In the genomic region with DNA sequence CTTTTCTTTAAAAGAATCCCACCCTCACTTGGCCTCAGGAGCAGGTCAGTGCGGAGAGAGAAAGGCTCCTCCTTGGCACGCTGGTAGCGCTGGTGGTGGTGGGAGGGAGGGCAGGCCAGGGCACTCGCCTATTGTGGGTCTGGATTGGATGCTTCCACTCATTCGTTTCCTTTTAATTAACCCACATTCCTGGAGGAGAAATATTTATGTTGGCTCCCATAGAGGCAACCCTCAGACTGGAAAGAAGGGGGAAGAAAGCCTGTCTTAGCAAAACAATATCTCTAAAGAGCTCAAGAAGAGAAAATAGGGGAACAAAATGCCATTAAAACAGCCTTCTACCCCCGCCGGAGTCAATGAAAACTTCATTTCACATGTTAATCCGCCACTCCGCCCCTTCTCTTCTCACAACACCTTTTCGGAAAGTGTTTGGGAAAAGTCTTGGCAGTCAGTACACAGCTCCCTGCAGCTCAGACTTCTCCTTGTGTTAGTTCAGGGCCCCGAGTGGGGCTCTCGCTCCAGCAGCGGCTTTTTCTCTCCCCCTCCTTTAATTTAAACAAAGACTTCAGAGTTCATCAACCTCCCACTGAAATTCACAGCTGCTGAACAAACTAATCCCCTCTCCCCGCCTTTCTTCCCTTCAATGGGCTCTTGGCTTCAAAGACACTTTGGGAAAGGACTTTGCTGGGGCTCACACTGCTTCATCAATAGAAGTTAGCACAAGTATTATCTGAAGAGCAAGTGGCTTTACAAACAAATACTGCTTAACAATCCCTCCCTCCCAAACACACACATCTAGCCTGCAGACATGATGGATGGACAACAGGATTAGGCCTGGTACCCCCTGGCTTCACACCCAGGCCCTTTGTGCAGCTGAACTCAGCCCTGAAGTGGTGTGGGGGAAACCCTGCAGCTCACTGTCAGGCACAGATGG, we compare ENCODE assay signal across 11 mouse cellular contexts. TPM values are rescaled to one million over a fixed set of nuclear protein-coding genes. Genes with fewer than 3 reads are reported as not detected.
DNase-seq lines count a peak whose midpoint lies in the region; ATAC-seq lines count a peak whose summit lies in the region.
"Had no signal": no experiment of that assay in that cellular context is flagged by ENCODE, and none has a peak within 500 bp of the region (broad histone marks: within the 10 kb centered on the region; RNA-seq: fewer than 3 reads in every experiment).

No protein-coding gene starts in this region.

- H3K36me3 ChIP-seq in lung, embryonic 16.5 days (ENCODE audit: control insufficient read depth, insufficient read depth, low read length): no peaks in the 10 kb centered on the region
- no peaks in the 10 kb centered on the region for H3K36me3 ChIP-seq in forebrain, embryonic 14.5 days (ENCODE audit: control insufficient read depth, insufficient read depth, low read length)
- H3K36me3 ChIP-seq in limb, embryonic 11.5 days (ENCODE audit: control insufficient read depth, insufficient read depth, low read length): no peaks in the 10 kb centered on the region
- H3K36me3 ChIP-seq in liver, embryonic 12.5 days: no peaks in the 10 kb centered on the region

- H3K4me2 ChIP-seq in lung, embryonic 16.5 days (ENCODE audit: low read depth, low read length): no peak overlapping the region; the same call in 1 of the 2 replicates
- H3K4me2 ChIP-seq in forebrain, embryonic 14.5 days (ENCODE audit: low read length): no peak overlapping the region
- no peak overlapping the region for H3K4me2 ChIP-seq in limb, embryonic 11.5 days (ENCODE audit: low read depth, severe bottlenecking)
- H3K4me2 ChIP-seq in liver, embryonic 12.5 days: no peak overlapping the region

- H3K9ac ChIP-seq in lung, embryonic 16.5 days (ENCODE audit: low read length): no peak overlapping the region; the same call in 1 of the 2 replicates
- no peak overlapping the region for H3K9ac ChIP-seq in forebrain, embryonic 14.5 days (ENCODE audit: low read length)
- no peak overlapping the region for H3K9ac ChIP-seq in limb, embryonic 11.5 days (ENCODE audit: low read length)
- H3K9ac ChIP-seq in liver, embryonic 12.5 days: no peak overlapping the region

- H3K27ac ChIP-seq in lung, embryonic 16.5 days (ENCODE audit: low read length): no peak overlapping the region
- H3K27ac ChIP-seq in forebrain, embryonic 14.5 days (ENCODE audit: low read depth, low read length): peak overlapping the region; percentile 27; the same call in 1 of the 2 replicates
- no peak overlapping the region for H3K27ac ChIP-seq in limb, embryonic 11.5 days (replicated peaks; ENCODE audit: low read depth, low read length)
- no peak overlapping the region for H3K27ac ChIP-seq in liver, embryonic 12.5 days
- H3K27ac ChIP-seq: macrophage had no signal

- peaks cover 45% of the 10 kb centered on the region for H3K27me3 ChIP-seq in lung, embryonic 16.5 days (ENCODE audit: control insufficient read depth, insufficient read depth, low read depth, low read length)
- H3K27me3 ChIP-seq in forebrain, embryonic 14.5 days (replicated peaks; ENCODE audit: control insufficient read depth, insufficient read depth, low read length): peaks cover 96% of the 10 kb centered on the region
- H3K27me3 ChIP-seq in limb, embryonic 11.5 days (ENCODE audit: control insufficient read depth, insufficient read depth, low read length): peaks cover 60% of the 10 kb centered on the region
- H3K27me3 ChIP-seq in liver, embryonic 12.5 days (replicated peaks): peaks cover 96% of the 10 kb centered on the region
- H3K27me3 ChIP-seq: CH12.LX had no signal

- 15% methylated on average over 14 of the region's 14 CpGs for WGBS in lung, embryonic 16.5 days
- WGBS in forebrain, embryonic 14.5 days: 4% methylated on average over 14 of the region's 14 CpGs
- WGBS in limb, embryonic 11.5 days: 10% methylated on average over 14 of the region's 14 CpGs
- 19% methylated on average over 14 of the region's 14 CpGs for WGBS in liver, embryonic 12.5 days (ENCODE audit: insufficient replicate concordance)

- H3K4me1 ChIP-seq in lung, embryonic 16.5 days (replicated peaks; ENCODE audit: control insufficient read depth, insufficient read depth, low read length): peaks cover 31% of the 10 kb centered on the region
- H3K4me1 ChIP-seq in forebrain, embryonic 14.5 days (ENCODE audit: control insufficient read depth, insufficient read depth, low read length): peaks cover 17% of the 10 kb centered on the region
- peaks cover 10% of the 10 kb centered on the region for H3K4me1 ChIP-seq in limb, embryonic 11.5 days (ENCODE audit: control insufficient read depth, insufficient read depth, low read length)
- no peaks in the 10 kb centered on the region for H3K4me1 ChIP-seq in liver, embryonic 12.5 days

- no peak overlapping the region for H3K4me3 ChIP-seq in lung, embryonic 16.5 days (ENCODE audit: low read length)
- H3K4me3 ChIP-seq in forebrain, embryonic 14.5 days (ENCODE audit: low read depth, low read length): no peak overlapping the region
- no peak overlapping the region for H3K4me3 ChIP-seq in limb, embryonic 11.5 days (ENCODE audit: low read depth, low read length)
- H3K4me3 ChIP-seq in liver, embryonic 12.5 days: no peak overlapping the region

- no peak for DNase-seq in lung, postnatal 36 days
- peak; percentile 88 for DNase-seq in forebrain, embryonic 14.5 days (ENCODE audit: low spot score)
- peak; percentile 40 for DNase-seq in limb, embryonic 11.5 days (ENCODE audit: low spot score)
- peak; percentile 64 for DNase-seq in retina, postnatal 1 day
- DNase-seq in frontal cortex, postnatal 14 days (ENCODE audit: low spot score in 2 of 2): no peak
- DNase-seq: gastrocnemius, postnatal 14 days had no signal

- no peaks in the 10 kb centered on the region for H3K9me3 ChIP-seq in lung, embryonic 16.5 days (ENCODE audit: control insufficient read depth, low read length)
- no peaks in the 10 kb centered on the region for H3K9me3 ChIP-seq in forebrain, embryonic 14.5 days (replicated peaks; ENCODE audit: control insufficient read depth, low read length)
- no peaks in the 10 kb centered on the region for H3K9me3 ChIP-seq in limb, embryonic 11.5 days (ENCODE audit: control insufficient read depth, low read length)
- H3K9me3 ChIP-seq in liver, embryonic 12.5 days (replicated peaks): no peaks in the 10 kb centered on the region

- 0 out of 2 replicates have a peak, but pooled peaks have one; percentile 13 for ATAC-seq in lung, embryonic 16.5 days (ENCODE audit: low read depth)
- peak; percentile 86 for ATAC-seq in forebrain, embryonic 14.5 days
- no peak for ATAC-seq in limb, embryonic 11.5 days (ENCODE audit: insufficient number of reproducible peaks, low FRiP score, low TSS enrichment, low read depth)
- no peak for ATAC-seq in inflammation-experienced regulatory T-cells, adult 6 months
- ATAC-seq in liver, embryonic 12.5 days: no peak

RNA-seq across cellular contexts. Expression of gene Wnt8b, which starts 21.5 kb away (rescaled TPM):
- polyA plus RNA-seq in lung, embryonic 16.5 days (2015; fragmentation: Nextera tagmentation; extraction: Ambion mirVana): not detected in 2 replicates
- polyA plus RNA-seq in forebrain, embryonic 14.5 days (2014; fragmentation: Nextera tagmentation; extraction: Ambion mirVana): 3.3 and 4.0 TPM in 2 replicates
- not detected in 2 replicates for polyA plus RNA-seq in limb, embryonic 11.5 days (2014; fragmentation: Nextera tagmentation; extraction: Ambion mirVana)
- not detected for polyA plus RNA-seq in inflammation-experienced regulatory T-cells, adult 6 months (2017; shearing (Covaris generic))
- polyA plus RNA-seq in liver, embryonic 12.5 days (2016; fragmentation: Nextera tagmentation; extraction: Ambion mirVana): not detected in 2 replicates
- polyA plus RNA-seq: macrophage had no signal

RNA-seq across cellular contexts. Expression of gene Sec31b, which starts 30.9 kb away (rescaled TPM):
- polyA plus RNA-seq in lung, embryonic 16.5 days (2015; fragmentation: Nextera tagmentation; extraction: Ambion mirVana): 0.64 and 0.84 TPM in 2 replicates
- 0.10 and 0.17 TPM in 2 replicates for polyA plus RNA-seq in forebrain, embryonic 14.5 days (2014; fragmentation: Nextera tagmentation; extraction: Ambion mirVana)
- polyA plus RNA-seq in limb, embryonic 11.5 days (2014; fragmentation: Nextera tagmentation; extraction: Ambion mirVana): 0.24 and 0.33 TPM in 2 replicates
- 1 to 10 TPM in 2 of 3 experiments, under 1 TPM in 1; 0.65 to 5.5 (median 1.9) TPM for polyA plus RNA-seq in inflammation-experienced regulatory T-cells, adult 6 months (2017; shearing (Covaris generic))
- polyA plus RNA-seq in liver, embryonic 12.5 days (2016; fragmentation: Nextera tagmentation; extraction: Ambion mirVana): 0.36 and 0.38 TPM in 2 replicates

RNA-seq across cellular contexts. Expression of gene Gm20538, which starts 37.8 kb away (rescaled TPM):
- 1.6 TPM in 1 of 2 replicates, not detected in the other for polyA plus RNA-seq in lung, embryonic 16.5 days (2015; fragmentation: Nextera tagmentation; extraction: Ambion mirVana)
- polyA plus RNA-seq in forebrain, embryonic 14.5 days (2014; fragmentation: Nextera tagmentation; extraction: Ambion mirVana): not detected in 2 replicates
- polyA plus RNA-seq in limb, embryonic 11.5 days (2014; fragmentation: Nextera tagmentation; extraction: Ambion mirVana): not detected in 2 replicates
- not detected for polyA plus RNA-seq in inflammation-experienced regulatory T-cells, adult 6 months (2017; shearing (Covaris generic))
- not detected in 2 replicates for polyA plus RNA-seq in liver, embryonic 12.5 days (2016; fragmentation: Nextera tagmentation; extraction: Ambion mirVana)
- polyA plus RNA-seq: macrophage had no signal

RNA-seq across cellular contexts. Expression of gene Ndufb8, which starts 40.5 kb away (rescaled TPM):
- 480 and 515 TPM in 2 replicates for polyA plus RNA-seq in lung, embryonic 16.5 days (2015; fragmentation: Nextera tagmentation; extraction: Ambion mirVana)
- polyA plus RNA-seq in forebrain, embryonic 14.5 days (2014; fragmentation: Nextera tagmentation; extraction: Ambion mirVana): 509 and 616 TPM in 2 replicates
- 542 and 551 TPM in 2 replicates for polyA plus RNA-seq in limb, embryonic 11.5 days (2014; fragmentation: Nextera tagmentation; extraction: Ambion mirVana)
- 100 to 1,000 TPM; 232 to 355 (median 274) TPM for polyA plus RNA-seq in inflammation-experienced regulatory T-cells, adult 6 months (2017; shearing (Covaris generic))
- 381 and 395 TPM in 2 replicates for polyA plus RNA-seq in liver, embryonic 12.5 days (2016; fragmentation: Nextera tagmentation; extraction: Ambion mirVana)

RNA-seq across cellular contexts. Expression of gene Hif1an, which starts 47.9 kb away (rescaled TPM):
- polyA plus RNA-seq in lung, embryonic 16.5 days (2015; fragmentation: Nextera tagmentation; extraction: Ambion mirVana): 29.4 and 31.1 TPM in 2 replicates
- 16.1 and 21.1 TPM in 2 replicates for polyA plus RNA-seq in forebrain, embryonic 14.5 days (2014; fragmentation: Nextera tagmentation; extraction: Ambion mirVana)
- 26.5 and 34.7 TPM in 2 replicates for polyA plus RNA-seq in limb, embryonic 11.5 days (2014; fragmentation: Nextera tagmentation; extraction: Ambion mirVana)
- 10 to 100 TPM; 22.7 to 27.5 (median 26.2) TPM for polyA plus RNA-seq in inflammation-experienced regulatory T-cells, adult 6 months (2017; shearing (Covaris generic))
- polyA plus RNA-seq in liver, embryonic 12.5 days (2016; fragmentation: Nextera tagmentation; extraction: Ambion mirVana): 18.0 and 18.3 TPM in 2 replicates

Comparison
In these comparisons a context has a peak if more than half of its experiments do, and no peak if none do; other contexts are left out.
1. ATAC-seq: peak in lung, embryonic 16.5 days (single experiment) and forebrain, embryonic 14.5 days (single experiment); none in limb, embryonic 11.5 days (single experiment), inflammation-experienced regulatory T-cells, adult 6 months (single experiment) and liver, embryonic 12.5 days (single experiment).
2. DNase-seq: peak in forebrain, embryonic 14.5 days (single experiment), limb, embryonic 11.5 days (single experiment) and retina, postnatal 1 day (single experiment); none in lung, postnatal 36 days (single experiment) and frontal cortex, postnatal 14 days (0 of 2).